Mouse (Mus musculus): Measurements from ENCODE around the gene Apobec2.
"Not testable (repeated sequence)": the region's sequence is repeated elsewhere in the genome, so short reads cannot be mapped to it uniquely, and the experiment has no call there.

Apobec2 gene

DNA sequence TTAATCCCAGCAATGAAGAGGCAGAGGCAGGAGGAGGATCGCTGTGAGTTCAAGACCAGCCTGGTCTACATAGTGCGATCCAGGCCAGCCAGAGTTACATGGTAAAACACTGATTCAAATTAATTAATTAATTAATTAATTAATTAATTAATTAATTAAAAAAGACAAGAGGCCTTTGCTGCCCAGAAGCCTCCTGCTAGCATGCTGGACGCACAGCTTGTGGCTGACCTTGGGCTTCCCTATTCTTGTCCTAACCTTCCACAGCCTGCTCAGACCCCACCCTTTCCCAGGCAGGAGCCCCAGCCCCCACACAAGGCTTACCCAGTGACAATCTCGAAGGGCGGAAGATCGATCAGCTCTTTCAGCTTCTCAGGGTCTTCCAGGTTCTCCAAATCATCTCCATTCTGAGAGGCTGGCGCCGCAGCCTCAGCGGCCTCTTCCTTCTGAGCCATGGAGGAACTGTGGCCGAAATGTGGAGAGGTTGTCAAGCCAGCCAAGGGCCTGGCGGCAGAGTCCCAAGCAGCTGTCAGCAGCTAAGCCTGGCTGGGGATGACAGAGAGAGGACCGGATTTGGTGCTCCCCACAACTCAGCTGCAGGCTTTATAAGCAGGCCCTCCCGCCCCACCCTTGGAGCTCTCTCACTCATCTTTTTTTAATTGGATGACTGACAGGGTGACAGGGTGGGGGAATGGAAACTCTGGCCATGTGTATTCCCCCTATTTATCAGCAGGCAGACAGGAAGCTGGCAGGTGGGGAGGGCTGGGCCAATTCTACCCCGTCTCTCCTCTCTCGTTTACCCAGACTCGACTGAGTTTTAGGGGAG lies at the start of gene Apobec2:
Gene Apobec2, minus strand, starts transcription at position 773 of the 823 bp plus-strand sequence.
- DNase-seq (ENCODE audit: low read depth, low spot score), result no peak

DNA sequence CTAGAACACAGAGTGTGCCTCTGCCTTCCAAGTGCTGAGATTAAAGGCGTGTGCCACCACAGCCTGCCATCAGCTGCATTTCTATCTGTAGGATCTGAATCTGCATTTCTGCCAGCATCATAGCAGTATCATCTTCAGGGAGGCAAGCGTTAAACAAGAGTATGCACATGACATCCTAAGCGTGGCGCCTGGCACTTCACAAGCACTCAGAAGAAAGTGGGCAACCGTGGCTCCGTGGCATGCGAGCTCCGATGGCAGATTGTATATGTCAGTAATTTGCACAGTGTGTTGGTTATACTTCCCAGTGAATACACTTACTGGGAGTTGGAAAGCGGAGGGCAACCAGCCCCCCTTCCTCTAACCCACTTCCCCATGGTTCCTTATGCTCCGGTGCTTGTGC lies 47.2 kb upstream of the Apobec2 start:
- no peak for DNase-seq (ENCODE audit: low read depth, low spot score)

GRCm38 (mm10) chr17:48475444-48475843 lies 42.7 kb upstream of the Apobec2 start:
- no peak for DNase-seq (ENCODE audit: low read depth, low spot score)

DNA sequence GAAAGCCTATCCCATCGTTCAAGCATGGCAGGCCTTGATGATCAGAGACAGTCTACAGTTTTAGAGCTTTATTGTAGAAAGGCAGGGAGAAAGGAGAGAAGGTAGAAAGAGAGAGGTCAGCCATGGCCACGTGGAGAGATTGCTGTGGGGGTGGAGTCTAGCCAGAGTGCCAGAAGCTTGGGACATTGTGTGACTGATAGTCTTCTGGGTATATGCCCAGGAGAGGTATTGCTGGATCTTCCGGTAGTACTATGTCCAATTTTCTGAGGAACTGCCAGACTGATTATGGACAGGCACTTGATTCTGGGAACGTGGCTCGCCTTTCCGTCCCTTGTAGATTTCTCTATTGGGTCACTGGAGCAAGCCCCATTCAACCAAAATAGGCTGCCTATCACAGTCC lies 41.6 kb upstream of the Apobec2 start:
- DNase-seq (ENCODE audit: low read depth, low spot score), result not testable (repeated sequence)

DNA sequence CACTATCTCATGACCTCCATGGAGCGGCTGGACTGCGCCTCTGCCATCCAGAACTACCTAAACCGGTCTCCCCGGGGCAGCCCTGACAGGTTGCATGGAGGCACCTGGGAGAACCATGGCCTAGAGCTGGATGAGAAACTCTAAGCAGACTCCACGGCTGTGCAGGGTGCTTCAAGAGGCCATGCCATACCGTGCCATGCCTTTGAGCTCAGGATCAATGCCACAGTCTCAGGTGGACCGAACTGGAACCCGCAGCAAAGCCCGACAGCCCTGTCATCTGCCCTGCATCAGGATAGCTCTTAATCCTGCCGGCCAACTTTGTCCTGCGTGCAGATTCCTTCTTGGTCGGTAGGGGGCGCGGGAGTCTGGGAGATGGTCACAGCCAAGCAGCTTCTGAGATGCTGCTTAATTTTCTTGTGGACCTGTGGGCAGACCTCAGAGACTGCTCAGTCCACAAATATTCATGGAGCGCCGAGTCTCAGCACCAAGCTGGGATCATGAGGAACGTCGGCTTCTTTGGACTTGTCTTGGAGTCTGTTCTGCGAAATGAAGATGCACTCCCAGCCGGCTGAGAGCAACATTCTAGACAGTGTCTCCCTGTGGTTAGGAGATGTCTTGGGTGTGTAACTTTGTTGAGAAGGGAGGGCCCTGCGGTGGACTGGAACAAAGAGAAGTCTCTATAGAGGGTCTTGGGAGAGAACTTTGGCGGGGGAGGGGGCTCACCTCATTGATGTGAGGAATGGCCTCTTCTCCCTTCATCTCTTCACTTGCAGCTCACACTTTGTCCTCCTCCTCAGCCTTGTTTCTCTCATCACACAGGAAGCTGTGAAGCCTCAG lies 34.9 kb upstream of the Apobec2 start:
- DNase-seq (ENCODE audit: low read depth, low spot score), result peak; percentile 78

- DNase-seq (ENCODE audit: low read depth, low spot score), result no peak
Measured at GRCm38 (mm10) chr17:48466769-48467394, 34.2 kb upstream of the Apobec2 start.

DNA sequence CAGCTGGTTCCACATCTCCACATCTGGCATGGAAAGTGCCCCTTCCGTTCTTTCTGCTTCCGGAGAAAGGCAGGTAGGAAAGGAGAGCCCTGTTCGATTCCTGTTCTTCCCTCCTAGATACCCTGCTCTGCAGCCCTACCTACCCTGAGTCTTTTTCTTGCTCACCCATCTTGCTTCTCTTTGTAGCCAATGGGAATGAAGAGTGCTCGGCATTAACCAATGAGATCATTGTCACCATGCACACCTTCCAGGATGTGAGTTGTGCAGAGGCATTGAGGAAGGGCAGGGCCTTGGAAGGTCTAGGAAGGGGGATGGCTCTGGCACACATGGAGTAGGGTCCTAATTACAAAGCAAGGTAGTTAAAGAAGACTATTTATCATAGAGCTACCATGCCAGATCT lies 30.7 kb upstream of the Apobec2 start:
- no peak for DNase-seq (ENCODE audit: low read depth, low spot score)

GRCm38 (mm10) chr17:48462096-48462495 lies 29.4 kb upstream of the Apobec2 start:
- no peak for DNase-seq (ENCODE audit: low read depth, low spot score)

DNA sequence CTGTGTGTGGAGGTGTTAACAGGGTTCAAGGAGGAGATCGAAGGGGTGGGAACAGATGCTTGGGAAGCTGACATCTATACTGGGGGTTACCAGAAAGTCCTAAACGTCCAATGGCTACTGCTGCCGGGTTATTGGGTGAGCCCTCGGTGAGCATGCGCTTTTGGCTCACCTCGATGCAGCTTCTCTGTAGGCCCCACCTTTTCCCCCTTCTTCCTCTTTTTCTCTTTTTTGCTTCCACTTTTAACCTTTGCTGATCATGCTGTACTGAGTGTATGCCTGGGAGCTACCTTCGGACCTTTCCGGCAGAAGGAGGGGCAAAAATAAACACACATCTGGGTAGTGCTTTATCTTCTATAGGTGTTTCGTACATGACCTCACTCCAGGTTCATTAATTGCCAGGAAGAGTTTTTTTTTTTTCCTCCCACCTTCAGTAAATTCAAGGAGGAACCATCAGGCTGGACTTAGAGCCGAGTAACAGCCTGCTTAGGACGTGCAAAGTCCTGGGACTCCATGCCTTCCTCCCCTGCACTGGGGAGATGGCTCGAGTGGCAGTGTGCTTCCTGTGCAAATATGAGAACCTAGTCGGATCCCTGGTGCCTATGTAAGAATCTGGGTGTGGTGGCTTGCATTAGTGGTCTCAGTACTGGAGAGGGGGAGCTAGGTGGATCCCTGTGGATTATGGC lies 25.4 kb upstream of the Apobec2 start:
- DNase-seq (ENCODE audit: low read depth, low spot score), result no peak

DNA sequence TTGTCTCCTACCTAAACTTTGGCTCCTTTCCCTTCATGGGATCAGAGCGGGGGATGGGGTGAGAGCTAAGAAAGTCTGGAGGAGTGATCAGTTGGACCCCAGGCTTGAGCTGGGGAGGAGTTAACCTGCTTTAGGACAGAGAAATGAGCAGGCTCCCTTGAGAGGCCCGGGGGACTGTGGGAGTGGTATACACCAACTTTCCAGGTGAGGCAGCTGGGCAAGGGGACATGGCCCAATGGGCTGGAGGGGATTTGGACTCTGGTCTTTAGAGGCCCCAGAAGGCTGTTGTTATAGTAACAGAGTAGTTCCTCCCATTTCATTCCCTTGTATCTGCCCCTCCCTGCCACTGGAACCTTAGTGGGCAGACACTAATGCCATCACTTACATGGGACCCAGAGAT lies 23.2 kb upstream of the Apobec2 start:
- no peak for DNase-seq (ENCODE audit: low read depth, low spot score)

- DNase-seq (ENCODE audit: low read depth, low spot score), result no peak
Measured at GRCm38 (mm10) chr17:48454688-48455087, 22.0 kb upstream of the Apobec2 start, which contains the start of gene Unc5cl. Gene Unc5cl (plus strand): TSS chr17:48454901.

- DNase-seq (ENCODE audit: low read depth, low spot score), result no peak
Measured at GRCm38 (mm10) chr17:48454190-48454589, 21.5 kb upstream of the Apobec2 start.

GRCm38 (mm10) chr17:48453489-48453888 lies 20.8 kb upstream of the Apobec2 start:
- no peak for DNase-seq (ENCODE audit: low read depth, low spot score)

DNA sequence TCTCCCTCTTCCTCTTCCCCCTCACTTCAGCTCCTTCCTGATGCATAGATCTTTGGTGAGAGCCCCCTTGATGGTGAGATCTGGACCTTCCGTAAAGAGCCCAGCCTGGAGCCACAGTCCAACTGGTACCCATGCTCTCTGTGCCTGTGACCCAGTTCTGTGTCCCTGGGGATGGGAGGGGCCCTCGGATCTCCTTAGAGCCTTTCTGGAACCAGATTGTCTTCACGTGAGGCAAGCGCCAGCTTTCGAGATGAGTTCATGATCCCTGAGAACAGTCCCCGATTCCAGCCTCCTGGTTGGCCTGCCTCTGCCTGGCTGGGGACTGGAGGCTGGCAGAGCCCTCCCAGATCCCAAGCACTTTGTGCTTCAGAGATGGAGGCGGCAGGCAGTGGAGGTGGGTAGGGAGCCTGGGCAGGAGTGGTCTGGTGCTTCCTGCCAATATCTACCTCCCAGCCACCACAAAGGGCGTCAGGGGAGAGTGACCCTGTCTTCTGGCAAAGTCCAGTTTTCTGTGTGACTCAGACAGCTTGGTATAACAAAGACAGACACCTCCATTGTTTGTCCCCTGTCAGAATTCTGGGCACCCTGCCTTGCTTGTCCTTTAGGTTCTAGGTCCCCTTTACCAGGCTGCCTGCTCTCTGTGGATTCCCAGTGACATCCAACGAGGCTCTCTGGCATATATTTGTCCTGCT lies 19.2 kb upstream of the Apobec2 start:
- no peak for DNase-seq (ENCODE audit: low read depth, low spot score)

GRCm38 (mm10) chr17:48451353-48451675 lies 18.6 kb upstream of the Apobec2 start, which contains the start of gene Tspo2:
Gene Tspo2 (minus strand): TSS chr17:48451522.
- DNase-seq (ENCODE audit: low read depth, low spot score), result no peak

DNA sequence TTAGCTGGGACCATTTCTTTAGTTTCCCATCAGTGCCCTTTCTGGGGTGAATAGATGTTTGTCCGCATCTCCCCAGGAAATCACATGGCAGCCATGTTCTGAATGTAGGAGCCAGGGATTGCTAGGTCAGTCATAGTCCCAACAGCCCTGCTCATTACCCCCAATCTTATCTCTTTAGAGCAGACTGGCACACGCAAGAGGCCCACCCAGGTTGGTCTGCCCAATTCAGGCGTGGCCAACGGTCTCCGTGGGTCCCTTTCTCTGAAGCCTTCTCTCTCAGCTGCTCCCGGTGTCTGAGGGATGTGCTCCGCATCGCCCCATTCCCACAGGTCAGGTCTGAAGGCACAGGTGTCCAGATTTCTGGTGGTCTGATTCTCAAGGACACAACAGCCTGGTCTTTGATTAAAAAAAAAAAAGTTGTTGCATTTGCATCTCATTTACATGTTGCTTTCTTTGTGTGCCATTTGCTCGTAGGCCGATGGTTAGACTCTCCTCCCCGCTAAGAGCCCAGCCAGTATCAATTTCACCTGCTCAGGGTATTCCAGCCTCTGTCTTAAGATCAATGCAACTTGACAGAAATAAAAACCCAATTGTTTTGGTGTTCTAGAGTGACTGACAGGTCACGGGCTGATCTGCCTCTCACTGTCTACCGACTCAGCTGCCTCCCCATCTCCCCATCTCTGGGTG lies 18.1 kb upstream of the Apobec2 start:
- no peak for DNase-seq (ENCODE audit: low read depth, low spot score)

DNA sequence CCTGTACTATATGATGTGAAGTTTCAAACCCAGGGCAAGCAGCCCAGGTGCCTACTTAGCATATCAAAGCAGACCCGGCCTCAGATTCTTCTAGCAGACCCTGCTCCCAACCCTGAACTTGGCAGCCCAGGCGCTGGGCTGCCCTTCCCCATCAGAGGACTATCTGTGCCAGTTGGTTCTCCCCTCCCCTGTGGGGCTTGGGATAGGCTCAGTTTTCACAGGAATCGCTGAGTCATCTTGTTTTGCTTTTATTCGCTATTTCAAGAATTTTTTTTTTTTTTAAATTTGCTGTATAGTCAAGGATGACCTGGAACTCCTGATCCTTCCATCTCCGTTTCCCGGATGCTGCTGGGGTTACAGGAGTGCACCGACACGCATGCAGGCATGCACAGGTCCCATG lies 14.9 kb upstream of the Apobec2 start:
- no peak for DNase-seq (ENCODE audit: low read depth, low spot score)

DNA sequence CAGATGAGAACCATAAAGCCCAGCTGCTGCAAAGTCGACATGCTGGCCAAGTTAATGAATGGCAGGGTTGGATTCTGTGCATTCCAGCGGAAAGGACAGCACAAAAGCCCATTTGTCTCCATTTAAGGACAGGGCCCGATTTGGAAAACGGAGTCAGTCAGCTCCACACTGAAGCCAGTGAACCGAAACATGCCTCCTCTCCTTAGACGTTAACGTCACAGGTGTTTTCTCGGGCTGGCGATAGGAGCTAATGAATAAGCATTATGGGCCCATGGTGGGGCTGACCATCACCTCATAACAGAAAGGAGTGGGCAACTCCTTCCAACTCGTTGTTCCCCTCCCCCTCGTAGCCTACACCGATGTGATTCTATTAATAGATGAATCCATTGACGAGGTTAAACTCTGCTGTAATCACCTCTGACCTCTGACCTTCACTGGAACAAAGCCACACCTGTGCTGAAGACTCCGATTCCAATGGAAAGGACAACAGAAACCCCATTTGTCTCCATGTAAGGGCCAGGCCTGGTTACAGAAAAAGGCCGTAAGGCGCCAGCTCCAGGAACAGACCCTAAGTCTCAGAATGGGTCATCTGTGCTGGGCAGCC lies 10.9 kb upstream of the Apobec2 start:
- no peak for DNase-seq (ENCODE audit: low read depth, low spot score)

GRCm38 (mm10) chr17:48442745-48443457 lies 10.2 kb upstream of the Apobec2 start:
- DNase-seq (ENCODE audit: low read depth, low spot score), result peak; percentile 44

Measured in forelimb bud, embryonic 11.5 days (tissue).